Mouse (Mus musculus): ENCODE results near the gene Fmn2.
A peak's percentile ranks its signal among the peaks of the same experiment; 100 is the strongest.

Gene Fmn2

DNA sequence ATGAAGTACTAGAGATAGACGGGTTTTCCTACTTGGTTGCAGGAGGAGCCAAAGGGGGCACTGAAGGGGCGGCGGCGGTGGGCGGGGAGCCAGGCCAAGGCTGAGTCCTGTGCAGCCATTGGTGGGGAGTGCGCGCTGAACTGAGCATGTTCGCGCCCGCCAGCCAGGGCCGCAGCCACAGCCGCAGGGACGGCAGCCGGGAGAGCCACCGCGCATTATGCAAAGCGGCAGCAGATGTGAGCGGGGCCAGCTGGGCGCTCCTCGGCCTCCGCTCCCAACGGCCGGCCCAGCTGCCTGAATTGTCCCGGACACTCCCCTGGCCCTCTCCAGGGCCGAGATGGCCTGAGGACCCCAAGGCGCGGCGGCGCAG is at the start of gene Fmn2:
Gene Fmn2, plus strand, starts transcription at position 165 of the 370 bp plus-strand sequence.
- DNase-seq (ENCODE audit: low spot score): peak; percentile 74

DNA sequence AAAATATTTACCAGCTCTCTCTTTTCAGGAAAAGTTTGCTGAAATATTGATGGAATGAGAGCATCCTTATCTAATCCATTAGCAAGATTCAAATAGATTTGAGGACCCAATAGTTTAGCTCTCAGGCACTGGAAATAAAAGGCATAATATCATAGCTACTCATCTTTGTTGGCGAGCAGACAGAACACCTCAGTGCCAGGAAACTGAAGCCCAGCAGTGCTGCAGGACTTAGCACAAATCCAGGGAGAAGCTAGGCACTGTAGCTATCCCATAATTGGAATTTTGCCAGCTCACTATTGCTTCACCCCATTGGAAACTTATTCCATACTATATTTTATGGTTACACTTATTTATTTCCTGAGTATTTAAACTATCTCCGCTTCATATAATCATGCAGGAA is 46.5 kb upstream of the Fmn2 start:
- no peak for DNase-seq (ENCODE audit: low spot score)

DNA sequence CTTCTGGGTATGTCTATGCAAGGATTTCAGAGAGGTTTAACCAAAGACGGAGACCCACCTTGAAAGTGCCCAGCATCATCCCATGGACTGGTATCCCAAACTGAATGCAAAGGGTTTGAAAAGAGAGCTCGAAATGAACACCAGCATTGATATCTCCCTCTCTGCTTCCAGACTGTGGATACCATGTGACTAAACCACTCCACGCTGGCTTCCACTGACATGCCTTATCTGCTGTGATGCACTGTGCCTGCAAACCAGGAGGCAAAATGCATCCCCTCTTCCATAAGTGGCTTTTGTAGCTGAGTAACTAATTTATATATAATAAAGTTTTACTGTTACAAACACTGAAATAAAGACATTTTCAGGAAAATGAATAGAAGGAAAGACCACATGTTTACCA is 36.2 kb upstream of the Fmn2 start:
- no peak for DNase-seq (ENCODE audit: low spot score)

DNA sequence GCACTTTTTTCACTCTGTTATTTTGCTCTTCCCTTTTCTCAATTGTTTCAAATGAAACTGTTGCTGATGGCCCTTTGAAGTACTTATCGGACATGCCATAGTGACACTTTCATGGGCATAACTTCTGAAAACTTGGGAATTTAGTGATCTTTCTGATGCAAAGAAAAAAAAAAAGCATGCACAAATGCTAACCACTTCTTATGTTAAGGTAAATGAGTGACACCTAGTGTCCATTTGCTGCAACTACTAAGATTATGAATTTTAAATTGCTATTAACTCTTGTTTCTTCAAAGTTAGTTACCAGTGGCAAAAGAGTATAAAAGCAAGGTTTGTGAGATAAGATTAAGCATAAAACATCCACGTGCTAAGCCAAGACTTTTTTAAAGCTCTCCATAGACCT is 35.4 kb upstream of the Fmn2 start:
- DNase-seq (ENCODE audit: low spot score): peak; percentile 16

DNA sequence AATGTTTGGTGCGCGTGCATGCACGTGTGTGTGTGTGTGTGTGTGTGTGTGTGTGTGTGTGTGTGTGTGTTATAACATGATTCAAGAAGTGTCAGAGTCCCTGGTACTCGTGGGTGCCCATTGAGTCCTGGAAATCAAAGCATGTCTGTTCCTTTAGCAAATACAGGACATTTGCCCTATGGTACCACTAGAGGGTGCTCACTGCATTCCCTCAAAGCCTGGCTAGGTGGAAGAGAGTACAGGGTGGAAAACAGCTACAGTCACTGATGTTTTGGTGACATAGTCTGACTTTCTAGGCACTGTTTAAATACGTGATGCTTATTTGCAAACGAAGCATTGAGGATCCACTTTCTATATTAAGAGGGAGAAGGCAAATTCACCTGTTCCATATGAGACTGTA is 31.9 kb upstream of the Fmn2 start:
- peak; percentile 22 for DNase-seq (ENCODE audit: low spot score)

DNA sequence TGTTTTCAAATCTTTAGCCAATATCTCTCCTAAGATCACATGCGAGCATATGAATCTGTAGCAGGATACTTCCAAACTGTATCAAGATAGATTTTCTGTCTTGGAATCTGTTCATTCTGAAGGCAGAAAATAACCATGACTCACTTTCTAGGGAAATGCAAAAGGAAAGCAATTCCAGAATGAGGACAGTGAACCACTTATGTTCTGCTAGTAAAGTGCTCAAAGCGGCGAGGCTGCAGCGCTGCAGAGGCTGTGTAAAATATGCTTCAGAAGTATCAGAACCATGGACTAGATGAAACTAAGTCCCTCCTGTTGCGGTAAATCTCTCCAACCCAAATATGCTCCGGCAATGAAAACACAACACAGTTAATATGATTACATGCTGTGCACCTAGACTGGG is 19.1 kb upstream of the Fmn2 start:
- DNase-seq (ENCODE audit: low spot score): no peak

DNA sequence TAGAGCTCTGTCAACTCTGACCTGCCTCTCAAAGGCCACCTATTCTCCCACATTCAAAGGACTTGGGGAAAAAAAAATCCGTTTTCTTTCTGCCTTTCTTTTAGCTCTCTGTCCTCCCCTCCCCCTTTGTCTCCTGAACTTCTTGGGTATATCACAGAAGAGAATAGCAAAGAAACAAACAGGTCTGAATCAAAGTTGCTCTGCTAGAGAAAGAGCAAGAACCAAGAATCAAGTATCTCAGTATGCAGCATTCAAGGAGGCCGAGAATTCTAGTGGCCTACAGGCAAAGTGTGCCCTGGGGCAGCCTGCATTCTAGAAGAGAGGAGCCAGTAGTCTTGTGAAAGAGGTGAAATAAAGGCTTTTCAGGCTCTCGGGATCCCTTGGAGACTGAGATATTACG is 1.6 kb upstream of the Fmn2 start:
- DNase-seq (ENCODE audit: low spot score): no peak

DNA sequence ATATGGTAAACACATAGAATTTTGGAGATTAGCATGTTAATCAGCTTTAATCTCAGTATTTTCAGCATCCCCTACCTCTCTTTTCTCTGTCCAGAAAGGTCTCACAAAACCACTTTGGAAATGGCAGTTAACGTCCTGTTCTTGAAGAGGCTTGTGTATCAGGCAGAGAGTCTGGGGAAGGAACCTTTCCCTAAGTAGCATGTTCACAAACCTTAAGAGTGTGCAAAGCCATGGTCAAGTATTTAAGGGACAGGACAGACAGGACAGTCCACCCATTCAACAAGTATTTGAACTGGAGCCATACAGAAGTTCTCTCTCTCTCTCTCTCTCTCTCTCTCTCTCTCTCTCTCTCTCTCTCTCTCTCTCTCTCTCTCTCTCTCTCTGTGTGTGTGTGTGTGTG is 614 bp upstream of the Fmn2 start:
- no peak for DNase-seq (ENCODE audit: low spot score)

DNA sequence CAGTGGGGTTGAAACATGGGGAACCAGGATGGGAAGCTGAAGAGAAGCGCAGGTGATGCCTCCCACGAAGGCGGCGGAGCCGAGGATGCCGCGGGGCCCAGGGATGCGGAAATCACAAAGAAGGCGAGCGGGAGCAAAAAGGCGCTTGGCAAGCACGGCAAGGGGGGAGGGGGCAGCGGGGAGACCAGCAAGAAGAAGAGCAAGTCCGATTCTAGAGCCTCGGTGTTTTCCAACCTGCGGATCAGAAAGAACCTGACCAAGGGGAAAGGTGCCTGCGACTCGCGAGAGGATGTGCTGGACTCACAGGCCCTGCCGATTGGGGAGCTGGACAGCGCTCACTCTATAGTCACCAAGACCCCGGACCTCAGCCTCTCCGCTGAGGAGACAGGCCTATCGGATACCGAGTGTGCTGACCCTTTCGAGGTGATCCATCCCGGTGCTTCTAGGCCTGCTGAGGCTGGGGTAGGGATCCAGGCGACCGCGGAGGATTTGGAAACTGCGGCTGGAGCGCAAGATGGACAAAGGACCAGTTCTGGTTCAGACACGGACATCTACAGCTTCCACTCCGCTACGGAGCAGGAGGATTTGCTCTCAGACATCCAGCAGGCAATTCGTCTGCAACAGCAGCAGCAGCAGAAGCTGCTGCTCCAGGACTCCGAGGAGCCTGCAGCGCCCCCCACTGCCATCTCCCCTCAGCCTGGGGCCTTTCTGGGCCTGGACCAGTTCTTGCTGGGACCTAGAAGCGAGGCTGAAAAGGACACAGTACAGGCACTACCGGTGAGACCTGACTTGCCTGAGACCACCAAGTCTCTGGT is 613 bp downstream of the Fmn2 start:
- peak; percentile 75 for DNase-seq (ENCODE audit: low spot score)

DNA sequence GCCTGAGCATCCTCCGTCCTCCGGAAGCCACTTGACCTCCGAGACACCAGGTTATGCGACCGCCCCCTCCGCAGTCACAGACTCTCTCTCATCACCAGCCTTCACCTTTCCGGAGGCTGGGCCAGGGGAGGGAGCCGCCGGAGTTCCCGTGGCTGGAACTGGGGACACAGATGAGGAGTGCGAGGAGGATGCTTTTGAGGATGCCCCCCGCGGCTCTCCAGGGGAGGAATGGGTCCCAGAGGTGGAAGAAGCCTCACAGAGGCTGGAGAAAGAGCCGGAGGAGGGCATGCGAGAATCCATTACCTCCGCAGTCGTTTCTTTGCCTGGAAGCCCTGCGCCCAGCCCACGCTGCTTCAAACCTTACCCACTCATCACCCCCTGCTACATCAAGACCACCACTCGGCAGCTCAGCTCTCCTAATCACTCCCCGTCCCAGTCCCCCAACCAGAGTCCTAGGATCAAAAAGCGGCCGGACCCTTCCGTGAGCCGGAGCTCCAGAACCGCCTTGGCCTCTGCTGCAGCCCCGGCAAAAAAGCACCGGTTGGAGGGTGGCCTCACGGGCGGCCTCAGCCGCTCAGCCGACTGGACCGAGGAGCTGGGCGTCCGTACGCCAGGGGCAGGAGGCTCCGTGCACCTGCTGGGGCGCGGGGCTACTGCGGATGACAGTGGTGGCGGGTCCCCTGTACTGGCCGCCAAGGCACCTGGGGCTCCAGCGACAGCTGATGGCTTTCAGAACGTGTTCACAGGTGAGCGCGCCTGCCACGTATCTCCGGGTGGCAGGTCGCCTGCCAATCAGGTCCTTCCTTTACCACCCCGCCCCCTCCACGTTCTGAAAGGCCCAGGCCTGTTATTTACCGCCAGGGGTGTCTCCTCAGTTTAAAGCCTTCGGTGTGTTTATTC is 1.5 kb downstream of the Fmn2 start:
- peak; percentile 54 for DNase-seq (ENCODE audit: low spot score)

DNA sequence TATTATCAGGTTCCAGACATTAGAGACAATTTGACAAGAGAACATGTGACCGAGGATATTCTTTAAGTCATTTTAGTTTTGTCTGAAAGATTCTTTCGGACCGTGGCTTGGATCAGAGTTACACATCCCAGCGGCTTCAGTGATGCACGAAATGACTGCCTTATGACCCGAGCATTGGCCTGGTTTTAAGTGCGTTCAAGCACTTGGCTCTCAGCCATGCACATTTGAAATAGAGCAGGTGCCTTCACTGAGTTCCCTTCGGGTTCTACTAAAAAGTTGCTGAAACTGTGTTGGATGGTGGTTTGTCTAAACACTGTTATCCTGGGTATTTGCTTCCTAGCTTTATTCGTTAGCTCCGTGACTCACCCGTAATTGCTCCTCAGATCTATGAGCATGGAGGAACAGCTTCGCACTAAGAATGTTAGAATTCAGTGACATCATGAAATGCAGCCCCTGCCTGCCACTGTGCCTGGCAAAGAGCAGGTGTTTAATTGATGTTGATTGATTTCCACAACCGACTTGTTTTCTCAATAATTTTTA is 7.0 kb downstream of the Fmn2 start:
- DNase-seq (ENCODE audit: low spot score): no peak

DNA sequence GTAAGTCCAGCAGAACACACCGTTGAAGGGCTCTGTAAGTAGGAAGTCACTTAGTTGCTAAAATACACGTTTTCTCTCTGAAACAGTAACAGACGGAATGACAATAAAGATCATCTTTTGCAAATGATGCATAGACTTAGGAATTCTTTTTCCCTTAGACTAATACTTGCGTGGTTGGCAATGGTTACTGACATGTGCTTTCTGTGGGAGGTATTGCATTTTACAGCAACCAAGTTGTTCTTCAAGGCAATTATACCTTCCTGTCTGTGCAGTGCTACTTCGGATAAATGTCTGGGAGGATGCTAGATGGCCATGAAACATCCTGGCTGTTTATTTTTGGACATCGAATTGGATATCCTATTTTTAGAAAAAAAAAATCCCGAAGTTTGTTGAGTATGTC is 11.8 kb downstream of the Fmn2 start:
- no peak for DNase-seq (ENCODE audit: low spot score)

DNA sequence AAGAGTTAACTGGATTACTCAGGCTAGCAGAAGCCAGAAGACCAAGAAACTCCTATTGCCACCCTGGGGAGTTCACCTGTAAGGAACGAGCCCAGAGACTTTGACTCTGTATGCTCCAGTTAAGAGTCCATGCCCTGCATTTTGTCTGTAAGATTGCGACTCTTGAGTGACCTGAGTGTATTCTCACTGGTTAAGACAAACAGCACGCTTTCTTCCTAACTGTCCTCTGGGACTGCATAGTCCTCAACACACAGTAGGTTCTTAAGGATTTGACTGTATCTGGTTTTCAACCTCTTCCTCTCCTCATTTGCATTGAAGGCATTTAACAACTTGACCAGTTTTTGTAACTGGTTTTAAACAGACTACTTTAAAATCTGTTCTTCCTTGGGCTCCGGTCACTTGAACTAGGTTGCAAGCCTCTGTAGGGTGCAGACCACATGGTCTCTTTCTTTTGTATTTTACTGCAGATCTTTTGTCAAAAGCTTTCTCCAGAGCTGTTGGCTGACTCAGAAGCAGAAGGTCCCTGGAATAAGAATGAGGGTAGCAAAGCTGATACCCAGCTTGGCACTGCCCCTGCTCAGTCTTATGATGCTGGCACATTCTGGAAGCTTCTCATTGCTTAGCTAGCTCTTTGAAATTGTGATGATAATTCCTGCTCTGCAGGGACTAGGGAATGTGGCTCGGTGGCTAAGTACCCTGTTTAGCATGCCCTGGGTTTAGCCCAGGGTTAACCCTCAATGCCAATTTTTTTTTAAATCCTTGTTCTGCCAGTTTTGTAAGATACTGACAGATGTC is 20.5 kb downstream of the Fmn2 start:
- peak; percentile 53 for DNase-seq (ENCODE audit: low spot score)

DNA sequence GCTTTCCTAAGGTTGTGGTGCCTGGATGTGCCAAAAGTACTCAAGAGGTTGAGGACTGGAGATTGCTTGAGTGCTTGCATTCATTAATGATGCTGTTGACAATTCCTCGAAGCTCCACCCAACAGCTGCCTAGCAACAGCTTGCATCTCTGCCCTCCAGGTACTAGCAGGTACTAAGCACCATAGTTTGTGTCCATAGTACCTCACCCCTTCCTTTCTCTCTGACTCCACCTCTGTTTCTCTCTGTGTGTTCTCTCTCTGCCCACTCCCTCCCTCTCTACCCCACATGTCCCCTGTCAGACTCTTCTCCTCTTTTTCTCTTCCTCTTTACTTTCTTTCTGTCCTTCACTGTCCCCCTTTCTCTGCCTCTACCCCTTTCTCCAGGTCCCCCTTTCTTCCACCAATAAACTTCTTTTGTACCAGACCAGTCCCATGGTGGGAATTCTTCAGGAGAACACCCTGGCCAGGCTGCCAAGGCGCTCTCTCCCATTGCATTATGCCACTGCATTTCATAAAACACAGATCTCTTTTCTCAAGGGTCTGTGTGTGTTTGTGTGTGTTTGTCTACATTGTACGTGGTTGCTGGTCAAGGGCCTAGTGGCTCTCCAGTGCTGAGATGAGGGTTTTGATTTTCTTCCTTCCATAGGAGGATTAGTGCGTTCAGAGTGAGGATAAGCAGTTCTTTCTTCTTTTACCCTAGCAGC is 21.3 kb downstream of the Fmn2 start:
- no peak for DNase-seq (ENCODE audit: low spot score)

DNA sequence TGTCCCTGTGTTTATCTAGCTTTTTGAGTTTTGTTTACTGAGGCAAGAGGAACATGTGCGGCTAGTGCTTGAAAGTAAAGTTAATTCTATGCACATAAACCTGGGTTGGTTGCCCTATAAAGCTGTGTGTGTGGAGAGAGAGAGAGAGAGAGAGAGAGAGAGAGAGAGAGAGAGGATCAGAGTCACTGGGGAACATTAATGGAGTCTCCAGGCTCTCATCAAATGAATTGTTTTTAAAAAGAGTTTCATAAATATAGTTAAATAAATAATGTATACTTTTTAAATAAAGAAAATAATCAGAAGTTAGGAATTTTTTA is 21.8 kb downstream of the Fmn2 start:
- DNase-seq (ENCODE audit: low spot score): no peak

DNA sequence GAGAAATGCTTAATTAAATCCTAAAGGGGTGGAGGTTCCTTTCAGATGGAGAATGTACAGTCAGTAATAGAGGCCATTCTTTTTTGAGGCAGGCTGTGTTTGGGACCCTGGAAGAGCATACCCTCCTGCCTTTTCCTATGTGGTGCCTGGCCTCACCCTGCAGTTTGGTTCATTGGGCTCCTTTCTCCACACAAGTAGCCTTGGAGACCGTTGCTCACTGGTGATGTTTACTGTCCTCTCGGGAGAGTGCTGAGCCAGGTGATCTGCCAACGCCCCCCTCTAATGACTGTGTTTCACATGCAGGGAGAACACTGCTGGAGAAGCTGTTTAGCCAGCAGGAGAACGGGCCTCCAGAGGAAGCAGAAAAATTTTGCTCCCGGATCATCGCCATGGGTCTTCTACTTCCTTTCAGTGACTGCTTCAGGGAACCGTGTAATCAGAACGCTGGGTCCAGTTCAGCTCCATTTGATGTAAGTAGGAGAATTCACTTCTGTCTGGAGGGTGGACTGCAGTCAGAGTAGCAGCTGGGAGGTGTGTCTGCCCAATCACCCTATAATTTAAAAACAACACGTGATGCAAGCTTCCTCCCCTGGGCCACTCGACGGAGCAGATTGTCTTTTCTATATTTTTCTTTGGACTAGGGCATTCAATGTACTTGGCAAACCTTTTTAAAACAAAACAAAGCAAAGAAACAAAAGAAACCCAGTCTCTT is 35.3 kb downstream of the Fmn2 start:
- DNase-seq (ENCODE audit: low spot score): no peak

DNA sequence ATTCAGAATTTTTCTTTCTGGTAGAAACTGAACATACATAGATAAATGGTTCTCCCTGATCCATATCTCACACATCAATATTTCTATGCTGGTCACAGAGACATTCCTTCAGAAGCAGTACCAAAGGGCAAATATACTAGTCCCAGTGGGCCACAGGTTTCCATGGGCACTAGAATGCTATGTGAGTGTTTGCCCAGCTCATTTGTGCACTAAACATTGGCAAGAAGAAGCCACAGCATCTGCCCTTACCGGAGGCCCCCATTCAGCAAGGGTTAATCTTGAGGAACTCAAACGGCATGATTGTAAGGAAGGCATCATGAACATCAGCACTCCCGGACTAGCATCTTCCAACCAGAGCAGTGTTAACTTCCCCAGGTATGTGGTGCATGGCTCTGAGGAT is 35.9 kb downstream of the Fmn2 start:
- DNase-seq (ENCODE audit: low spot score): no peak

DNA sequence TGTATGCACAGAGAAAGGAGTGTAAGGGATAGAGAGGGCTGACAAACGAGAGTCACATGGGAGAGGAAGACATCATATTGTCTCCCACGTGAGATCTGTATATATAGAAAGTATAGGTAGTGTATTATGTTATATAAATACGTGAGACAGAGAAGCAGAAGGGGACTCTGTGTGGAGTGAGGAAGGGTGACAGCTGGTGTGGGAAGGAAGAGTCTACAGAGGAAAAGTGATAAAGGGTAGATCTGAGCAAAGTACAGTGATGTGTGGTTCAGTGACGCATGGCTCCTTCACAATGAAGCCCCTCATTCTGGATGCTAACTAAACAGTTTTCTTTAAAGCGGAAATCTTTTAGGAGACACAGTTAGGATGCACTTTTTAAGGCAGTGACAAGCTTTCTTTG is 46.7 kb downstream of the Fmn2 start:
- no peak for DNase-seq (ENCODE audit: low spot score)

DNA sequence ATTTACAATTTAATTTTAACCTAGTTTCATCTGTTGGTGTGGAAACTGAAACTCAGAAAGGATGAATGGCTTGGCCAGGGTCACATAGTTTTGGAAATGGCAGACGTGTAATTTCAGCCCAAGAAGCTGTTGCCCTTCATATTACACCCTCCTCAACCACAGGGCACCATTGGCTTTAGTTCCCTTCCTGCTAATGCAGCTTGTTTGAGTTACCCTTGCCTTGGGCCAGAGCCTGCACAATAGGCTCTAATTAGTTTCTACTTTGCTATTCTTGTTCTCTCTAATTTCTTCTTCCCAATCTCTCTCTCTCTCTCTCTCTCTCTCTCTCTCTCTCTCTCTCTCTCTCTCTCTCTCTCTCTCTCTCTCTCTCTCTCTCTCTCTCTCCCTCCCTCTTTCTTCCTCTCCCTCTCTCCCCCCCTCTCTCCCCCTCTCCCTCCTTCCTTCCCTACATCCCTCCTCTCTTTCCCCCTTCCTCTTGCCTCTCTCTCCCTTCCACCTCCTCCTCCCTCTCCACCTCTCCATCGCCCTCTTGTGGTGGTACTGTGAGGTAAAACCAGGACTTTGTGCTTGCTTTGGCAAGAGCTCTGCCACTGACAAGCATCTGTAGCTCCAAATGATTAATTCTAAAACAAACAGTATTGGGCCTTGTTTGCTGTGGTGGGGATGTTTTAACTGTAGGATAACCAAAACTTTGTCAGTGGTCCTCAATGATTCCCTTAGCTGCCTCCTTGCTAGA is 51.8 kb downstream of the Fmn2 start:
- DNase-seq (ENCODE audit: low spot score): no peak

DNA sequence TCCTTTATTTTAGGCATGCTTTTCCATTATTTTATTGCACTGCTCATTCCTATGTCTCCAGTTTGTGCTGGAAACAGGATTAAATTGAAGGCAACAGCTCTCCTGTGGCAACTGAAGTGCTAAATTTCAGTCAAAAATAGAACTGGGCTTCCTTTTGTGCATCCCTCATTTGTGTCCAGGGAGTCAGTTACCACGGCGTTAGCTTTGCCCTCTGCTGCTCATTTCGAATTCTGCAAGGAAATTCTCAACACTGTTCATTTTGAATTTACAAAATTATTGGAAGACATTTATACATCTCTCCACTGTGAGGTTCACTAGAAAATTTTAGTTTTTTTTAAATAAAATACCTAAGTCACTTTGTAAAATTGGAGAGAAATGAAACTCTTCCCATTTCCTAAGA is 53.8 kb downstream of the Fmn2 start:
- no peak for DNase-seq (ENCODE audit: low spot score)

Measured in left cerebral cortex, adult 11 months (tissue).